Mouse (Mus musculus): ENCODE results near the gene Unc119b.
"Not testable (repeated sequence)": the region's sequence is repeated elsewhere in the genome, so short reads cannot be mapped to it uniquely, and the experiment has no call there.

Unc119b gene

DNA sequence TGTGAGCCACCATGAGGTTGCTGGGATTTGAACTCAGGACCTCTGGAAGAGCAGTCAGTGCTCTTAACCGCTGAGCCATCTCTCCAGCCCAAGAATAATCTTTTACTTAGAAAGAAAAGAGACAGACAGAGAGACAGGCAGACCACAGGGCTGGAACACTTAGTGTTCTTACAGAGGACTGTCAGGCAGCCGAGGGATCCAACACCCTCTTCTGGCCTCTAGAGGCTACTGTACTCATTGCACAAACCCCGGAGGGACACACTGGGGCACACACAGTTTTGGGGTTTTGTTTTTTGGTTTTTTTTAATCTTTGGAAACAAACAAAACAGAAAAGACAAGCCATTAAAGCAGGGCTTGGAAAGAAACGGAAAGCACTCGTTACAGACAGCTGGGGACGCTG lies 5.4 kb downstream of the Unc119b start:
- no peak for DNase-seq

DNA sequence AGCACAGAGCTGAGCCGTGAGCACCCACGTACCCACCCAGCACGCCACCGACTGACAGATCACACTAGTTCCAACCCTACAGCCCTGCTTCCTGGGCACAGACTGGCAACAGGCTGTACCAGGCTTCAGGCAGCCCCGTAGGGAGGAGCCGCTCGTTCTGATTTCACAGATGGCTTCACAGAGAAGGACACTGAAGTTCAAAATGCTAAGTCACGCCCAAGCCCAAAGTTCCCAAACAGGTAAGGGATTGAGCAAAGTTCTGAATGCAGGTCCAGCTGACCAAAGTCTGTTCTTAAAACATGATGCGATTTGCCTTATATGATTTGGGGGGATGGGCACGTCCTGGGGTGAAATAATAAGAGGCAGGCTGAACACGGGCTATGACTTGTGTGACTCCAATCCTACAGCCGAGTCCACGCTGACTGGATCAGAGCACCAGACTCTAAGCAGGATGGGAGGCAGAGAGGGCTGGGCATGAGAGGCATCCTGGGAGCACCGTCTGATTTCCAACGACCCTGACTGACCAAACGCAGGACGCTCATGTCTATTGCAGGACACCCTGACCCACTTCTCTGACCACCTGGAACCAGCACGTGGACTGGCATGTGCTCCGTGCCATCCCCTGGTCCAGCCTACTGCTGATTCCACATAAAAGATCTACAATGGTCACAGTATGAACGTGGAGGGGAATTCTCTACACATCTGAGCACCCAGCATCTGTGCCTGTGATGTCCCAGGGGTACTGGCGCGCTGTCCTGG lies 7.2 kb downstream of the Unc119b start:
- DNase-seq: peak; percentile 87

DNA sequence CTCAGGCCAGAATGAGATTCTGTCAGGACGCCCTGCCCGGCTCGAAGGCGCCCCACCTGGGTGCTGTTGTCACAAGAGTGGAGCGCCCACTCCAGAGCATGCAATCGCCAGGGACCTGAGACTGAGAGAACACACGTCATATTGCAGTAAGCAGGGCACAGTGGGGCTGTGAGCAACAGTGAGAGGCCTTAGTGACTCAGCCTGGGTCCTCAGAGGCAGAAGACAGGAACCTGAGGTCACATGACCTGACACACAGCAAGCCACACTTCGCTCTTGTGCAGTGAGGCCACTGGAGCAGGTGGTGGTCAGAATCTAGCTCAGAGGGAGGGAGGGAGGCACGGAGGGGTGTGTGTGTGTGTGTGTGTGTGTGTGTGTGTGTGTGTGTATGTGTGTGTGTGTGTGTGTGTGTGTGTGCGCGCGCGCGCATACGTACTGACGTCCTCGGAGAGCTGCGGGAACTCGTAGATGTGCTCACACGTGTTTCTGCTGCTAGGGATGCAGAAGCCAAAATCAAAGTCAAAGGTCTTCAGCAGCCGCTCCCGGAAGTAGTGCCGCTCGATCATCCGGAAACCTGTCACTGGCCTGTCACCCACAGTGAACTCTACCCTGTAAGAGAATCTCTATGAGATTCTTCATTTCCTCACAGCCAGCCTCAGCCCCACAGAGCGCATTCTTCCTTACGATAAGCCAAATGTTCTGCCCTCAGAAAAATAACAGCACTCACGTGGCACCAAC lies 8.0 kb downstream of the Unc119b start:
- no peak for DNase-seq

DNA sequence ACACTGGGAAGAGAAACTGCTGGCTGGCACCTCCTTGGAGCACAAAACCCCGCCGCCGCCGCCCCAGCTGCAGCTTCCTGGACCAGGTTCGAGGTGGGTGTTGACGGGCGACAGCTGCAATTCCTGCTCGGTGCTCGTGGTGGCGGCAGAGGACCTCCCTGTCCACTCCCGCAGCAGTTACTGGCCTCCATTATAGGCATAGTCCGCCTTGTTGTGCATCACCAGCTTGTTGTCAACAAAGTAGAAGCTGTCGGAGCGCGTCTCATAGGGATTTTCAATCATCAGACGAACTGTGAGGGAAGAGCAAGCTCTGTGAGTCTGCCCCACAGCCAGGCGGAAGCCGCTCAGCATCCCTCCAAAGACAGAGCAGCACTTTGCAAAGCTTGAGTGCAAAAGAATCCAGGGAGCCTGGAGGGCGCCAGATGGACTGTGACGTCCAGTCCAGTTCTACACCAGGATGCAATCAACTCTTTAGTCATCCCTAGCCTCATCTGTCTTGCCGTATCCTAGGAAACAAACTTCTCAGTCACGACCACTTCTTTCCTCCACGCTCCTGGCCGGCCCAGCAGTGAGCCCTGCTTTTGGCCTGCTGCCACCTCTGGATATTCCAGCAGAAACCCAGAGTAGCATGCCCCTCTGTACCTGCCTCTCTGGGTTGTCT lies 9.4 kb downstream of the Unc119b start:
- DNase-seq: peak; percentile 82

DNA sequence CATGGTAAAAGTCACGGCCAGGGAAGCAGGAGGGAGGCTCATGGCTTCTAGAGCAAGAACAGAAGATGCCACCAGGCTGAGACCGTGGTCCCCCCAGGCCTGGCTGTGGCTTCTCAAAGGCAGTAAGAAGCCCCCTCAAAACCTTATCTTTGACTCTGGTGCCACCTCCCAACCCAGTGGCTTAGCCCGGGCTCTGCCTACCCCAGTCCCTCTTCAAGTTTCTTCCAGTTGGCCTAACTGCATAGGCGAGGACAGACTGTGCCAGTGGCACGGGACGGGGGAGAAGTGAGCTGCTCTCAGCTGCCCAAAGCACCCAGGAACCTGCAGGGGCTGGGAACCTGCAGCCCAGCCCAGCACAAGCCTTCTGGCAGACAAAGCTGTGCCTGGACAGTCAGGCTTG lies 10.1 kb downstream of the Unc119b start:
- DNase-seq: no peak

DNA sequence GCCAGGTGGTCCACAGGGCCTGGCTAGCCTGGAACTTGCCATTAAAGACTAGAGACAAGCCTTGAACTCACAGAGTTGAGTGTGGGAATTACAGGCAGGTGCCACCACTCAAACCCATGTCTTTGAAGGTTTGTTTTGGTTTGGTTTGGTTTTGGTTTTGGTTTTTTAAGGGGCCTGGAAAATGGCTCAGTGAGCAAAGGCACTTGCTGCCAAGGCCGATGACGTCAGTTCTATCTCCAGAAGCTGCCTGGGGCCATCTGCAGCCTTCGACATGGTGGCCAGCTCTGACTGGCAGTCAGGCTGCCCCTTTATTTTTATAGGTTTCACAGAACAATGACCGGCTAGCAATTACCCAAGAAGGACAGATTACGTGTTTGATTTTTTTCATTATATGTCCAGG lies 13.8 kb downstream of the Unc119b start:
- DNase-seq: no peak

DNA sequence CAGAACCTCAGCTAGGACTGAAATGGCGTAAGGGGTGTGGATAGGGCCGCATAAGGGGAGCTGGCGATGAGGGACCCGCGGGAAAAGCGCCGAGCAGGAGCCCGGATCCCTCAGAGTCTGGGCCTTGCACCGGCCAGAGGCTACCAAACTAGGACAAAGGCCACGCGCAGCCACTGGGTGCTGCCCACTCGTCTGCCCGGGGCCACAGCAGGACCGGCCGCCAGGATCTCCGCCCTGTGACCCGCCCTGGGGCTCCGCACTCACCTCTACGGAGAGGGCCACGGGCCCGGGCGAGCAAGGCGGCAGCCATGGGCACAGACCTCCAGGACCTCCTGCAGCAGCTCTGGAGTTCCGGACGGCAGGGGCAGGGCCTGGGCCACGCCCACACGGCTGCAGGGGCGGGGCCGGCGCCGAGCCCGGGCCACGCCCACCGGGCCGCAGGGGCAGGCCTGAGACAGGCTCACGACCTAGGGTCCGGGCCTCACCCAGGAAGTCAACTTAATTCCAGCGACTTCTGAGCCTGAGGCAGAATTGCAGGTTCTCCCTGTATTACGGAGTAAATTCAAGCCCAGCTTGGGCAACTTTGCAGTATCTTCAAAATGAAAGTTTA lies 15.7 kb downstream of the Unc119b start, which contains the start of gene Acads:
Acads (minus strand) TSS at position 386 of the 610 bp plus-strand sequence.
- DNase-seq: peak; percentile 93

DNA sequence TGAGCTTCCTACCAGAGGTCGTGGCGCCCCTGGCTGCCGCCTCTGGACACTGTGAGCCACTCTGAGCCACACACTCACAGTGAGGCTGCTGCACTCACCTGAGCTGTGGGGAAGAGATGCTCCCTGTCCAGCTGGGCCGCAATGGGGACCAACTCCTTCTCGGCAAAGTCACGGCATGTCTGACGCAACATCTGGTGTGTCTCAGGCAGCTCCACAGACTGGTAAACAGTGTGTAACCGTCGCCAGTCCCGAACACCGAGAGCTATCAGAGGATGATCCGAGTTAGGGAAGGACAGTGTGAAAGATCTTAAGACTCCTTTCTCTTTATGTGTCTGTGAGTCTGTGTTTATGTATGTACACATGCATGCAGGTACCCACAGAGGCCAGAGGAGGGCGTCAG lies 17.3 kb downstream of the Unc119b start:
- DNase-seq: no peak

DNA sequence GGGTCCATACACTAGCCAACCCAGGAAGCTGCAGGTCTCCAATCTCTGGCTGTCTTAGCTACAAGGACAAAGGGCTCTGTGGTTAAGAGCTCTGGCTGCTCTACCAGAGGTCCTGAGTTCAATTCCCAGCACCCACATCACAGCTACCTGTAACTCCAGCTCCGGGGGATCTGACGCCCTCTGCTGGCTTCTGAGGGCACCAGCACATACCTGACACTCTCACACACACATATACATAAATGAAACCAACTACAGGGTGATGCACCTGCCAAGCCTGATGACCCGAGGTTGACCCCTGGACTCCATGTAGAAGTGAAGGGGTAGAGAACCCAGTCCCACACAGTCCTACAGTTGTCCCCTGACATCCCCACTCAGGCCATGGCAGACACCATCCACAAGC lies 18.3 kb downstream of the Unc119b start:
- DNase-seq: no peak

DNA sequence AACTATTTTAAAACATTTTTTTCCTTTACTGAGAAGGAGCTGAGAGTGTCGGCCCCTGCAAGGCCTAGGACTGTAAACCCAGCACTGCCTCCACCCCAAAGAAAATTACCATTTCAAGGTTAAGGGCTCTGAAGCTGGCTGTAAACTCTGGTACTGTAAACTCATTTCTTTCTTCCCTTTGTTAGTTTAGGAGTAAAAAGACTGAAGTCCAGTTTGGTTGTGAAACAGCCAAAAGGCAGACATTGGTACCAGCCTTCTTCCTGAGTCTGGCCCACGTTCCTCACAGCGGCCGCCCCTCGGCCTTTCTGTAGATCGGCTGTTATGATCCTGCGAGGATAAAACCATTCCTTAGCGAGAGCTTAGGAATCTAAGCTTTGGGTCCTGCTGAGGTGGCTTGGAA lies 20.3 kb downstream of the Unc119b start:
- DNase-seq: no peak

DNA sequence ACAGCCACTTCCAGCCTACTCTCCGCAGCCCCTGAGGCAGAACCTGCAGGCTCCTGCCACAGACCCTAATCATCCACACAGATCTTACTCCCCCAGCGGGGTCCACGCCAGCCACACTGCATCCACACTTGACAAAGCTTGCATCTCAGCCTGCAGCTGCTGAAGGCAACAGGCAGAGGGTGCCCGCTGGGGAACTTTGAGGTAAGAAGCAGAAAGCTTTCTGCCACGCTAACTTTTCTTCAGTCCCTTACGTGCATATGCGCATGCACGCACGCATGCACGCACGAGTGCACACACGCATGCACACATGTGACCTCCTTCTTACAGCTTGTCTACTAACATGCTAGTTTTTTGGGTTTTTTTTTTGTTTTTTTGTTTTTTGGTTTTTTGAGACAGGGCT lies 21.5 kb downstream of the Unc119b start:
- DNase-seq: no peak

DNA sequence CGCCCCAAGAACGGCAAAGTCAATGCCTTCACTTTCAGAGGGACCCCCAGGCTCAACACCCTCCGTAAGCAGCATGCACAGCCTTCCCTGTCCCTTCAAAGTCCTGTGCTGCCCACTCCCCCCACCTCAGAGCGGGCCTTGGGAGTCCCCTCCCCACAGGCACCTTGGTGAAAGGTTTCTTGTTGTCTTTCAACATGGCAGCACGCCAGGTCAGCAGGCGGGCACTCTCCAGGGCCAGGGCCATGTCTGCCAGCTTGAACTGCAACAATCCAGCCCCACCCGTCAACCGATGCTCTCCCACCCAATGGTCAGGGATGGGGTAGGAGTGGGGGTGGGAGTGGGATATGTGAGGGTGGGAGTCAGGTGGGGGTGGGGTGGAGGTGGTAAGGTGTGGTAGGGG lies 23.6 kb downstream of the Unc119b start:
- DNase-seq: no peak

DNA sequence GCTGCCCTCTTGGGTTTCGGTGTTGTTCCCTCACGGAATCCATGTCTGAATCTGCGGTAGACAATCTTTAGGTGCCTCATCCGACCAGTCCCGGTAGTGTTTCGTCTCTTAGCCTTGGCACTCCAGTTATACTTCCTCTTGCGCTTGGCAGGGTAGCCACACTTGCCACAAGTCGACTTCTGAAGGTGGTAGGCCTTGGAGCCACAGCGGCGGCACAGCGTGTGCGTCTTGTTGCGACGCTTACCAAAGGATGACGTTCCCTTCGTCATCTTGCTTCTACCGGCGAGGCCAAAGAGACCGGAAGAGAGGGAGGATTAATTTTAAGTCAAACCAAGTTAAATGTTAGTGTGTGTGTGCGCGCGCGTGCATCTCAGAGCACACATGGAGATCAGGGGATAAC lies 31.5 kb downstream of the Unc119b start:
- DNase-seq: not testable (repeated sequence)

DNA sequence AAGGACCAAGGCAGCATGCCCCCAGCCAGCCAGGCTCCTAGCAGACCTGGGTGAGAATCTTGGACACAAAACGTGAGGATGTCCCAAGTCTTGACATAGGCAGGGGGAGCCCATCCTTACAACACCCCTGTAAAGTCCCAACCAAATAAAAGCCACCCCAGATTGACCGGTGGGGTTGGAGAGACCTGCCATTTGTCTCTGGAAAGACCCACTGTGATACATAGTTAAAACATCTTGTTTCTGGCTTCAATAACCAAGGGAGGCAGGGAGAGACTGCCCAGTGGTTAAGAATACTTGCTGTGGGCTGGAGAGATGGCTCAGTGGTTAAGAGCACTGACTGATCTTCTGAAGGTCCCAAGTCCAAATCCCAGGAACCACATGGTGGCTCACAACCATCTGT lies 32.5 kb downstream of the Unc119b start:
- no peak for DNase-seq

DNA sequence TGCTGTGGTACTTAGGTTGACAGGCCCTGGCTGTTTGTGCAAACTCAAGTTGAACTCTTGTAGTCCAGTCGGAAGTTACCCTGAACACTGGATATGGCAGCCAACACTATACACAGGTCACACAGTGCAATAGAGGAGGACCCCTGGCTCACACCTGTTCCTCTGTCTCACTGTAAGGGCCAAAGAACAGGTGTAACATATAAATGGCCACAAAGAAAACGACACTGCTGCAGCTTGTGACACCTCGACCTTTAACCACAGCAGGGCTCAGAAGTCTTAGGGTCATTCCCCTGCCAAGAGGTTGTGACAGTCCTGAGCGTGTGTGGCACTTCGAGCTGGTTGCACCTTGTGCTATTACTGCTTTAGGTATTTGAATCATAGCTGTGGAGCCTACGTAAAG lies 34.3 kb downstream of the Unc119b start:
- no peak for DNase-seq

DNA sequence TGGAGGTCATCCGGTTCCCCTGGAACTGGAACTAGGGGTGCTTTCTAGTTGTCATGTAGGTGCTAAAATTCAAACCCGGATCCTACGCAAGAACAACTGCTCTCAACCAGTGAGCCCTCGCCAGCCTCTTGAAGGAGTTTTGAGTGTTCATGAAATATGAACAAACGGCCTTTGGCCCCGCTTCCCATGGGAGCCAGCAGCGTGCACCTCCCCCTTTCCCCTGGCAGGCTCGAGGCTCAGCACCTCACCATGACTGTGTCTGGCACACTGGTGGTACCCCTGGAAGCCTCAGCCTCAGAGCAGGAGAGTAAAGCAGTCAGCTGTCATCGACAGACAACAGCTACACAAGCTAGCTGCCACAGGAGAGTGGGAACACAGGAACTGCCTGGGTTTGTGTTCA lies 34.8 kb downstream of the Unc119b start:
- no peak for DNase-seq

DNA sequence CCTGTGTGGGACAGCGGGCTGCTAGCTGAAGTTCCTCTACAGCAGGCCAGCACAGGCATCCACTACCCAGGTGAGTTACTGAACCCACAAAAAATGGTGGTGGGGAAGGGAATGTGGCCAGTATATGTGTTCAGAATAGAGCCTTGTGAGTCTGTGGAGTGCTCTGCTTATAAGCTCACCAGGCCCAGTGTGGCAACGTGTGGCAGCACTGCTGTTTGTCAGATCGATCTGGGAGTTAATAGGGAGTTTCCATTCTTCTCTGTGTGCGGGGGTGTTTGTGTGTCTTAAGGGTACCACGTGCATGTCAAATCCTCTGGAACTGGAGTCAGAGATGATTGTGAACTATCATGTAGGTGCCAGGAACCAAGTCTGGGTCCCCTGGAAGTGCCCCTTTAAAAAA lies 35.2 kb downstream of the Unc119b start:
- DNase-seq: no peak

DNA sequence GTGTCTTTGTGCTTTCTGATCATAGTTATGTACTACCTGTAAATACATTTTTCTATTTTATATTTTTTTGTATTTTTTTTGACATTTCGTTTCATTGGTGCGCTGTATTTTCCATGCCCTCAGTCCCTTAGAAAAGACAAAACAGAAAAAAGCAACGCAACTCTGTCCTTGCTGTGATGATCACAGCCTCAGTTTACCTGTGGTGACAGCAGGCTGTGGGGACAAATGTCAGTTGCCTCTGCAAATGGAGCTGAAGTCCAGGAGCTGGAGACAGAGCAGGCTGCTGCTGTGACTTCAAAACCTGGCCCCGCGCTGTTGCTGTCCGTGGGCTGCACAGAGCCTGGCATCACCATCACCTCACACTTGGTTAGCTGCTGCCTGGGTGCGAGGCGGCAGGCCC lies 36.6 kb downstream of the Unc119b start, which contains the start of gene Gm10401:
Gm10401 (minus strand) TSS at position 101 of the 400 bp plus-strand sequence.
- DNase-seq: no peak

DNA sequence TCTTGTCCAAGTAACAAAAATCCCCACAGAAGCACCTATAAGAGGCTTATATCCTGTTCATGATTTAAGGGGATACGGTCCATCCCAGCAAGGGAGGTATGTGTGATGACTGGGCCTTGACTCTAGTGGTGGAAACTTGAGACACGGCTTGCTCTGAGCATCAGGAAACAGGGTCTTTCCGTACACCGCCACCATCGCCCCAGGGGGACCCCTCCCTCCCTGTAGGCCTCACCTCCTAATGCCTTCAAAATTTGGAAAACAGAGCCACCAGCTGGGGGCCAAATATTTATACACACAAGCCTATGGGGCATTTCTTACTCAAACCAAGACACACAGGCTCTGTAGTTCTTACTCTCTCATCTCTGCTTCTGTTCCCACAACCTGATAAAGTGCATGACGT lies 43.0 kb downstream of the Unc119b start:
- no peak for DNase-seq

DNA sequence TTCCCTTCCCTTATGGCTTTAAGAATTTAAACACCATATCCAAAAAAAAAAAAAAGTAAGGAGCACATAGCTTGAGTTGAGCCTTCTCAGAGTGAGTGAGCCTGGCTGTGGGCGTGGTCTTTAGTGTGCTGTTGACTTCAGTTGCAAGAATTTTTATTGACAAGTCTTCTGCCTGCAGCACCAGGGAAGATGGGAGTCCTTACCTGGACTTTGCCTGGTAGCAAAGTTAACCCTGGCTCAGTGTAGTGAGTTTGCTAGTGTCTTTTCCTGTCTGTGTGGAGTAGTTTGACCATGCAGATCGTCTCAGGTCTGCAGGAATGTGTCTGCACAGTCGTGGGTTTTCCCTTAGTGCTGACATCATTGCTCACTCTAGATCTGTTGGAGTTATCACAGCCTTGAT lies 43.8 kb downstream of the Unc119b start:
- no peak for DNase-seq

DNA sequence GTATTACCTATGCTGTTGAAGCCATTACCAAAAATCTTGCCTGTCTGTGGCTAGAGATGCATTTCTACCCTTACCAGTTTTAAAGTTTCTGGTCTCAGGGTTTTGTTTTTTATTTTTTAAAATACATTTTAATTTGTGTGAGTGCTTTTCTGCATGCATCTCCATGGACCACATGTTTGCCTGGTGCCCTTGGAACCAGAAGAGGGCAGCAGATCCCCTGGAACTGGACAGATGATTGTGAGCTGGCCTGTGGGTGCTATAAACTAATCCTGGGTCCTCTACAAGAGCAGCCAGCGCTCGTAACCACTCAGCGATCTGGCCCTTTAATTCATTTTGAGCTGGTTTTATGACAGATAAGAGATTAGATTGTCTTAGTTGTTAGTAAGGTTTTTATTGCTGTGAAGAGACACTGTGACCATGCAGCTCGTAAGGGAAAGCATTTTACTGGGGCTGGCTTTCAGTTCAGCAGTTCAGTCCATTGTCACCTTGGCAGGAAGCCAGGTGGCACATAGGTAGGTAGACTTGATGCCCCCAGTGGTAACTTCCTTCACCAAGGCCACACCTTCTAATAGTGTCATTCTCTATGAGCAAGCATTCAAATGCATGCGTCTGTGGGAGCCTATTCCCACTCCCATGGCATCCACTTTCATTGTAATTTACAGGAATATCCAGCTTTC lies 45.0 kb downstream of the Unc119b start:
- no peak for DNase-seq

DNA sequence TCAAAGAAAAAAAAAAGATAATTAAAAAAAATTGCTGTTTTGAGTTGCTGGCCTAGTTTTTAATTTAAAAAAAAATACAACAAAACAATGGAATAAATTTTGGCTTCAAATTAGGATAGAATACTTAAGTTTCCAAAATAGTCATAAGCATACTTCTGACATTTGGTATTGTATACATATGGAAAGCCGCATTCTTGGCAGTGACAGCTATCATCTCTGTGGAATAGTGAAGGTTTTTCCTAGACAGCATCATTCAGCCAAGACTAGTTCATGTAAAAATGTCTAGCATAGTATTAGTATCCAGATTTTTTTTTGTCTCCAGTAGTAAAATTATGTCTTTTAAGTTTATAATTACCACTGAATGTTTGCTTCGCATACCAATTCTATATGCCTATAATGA lies 49.1 kb downstream of the Unc119b start:
- no peak for DNase-seq

DNA sequence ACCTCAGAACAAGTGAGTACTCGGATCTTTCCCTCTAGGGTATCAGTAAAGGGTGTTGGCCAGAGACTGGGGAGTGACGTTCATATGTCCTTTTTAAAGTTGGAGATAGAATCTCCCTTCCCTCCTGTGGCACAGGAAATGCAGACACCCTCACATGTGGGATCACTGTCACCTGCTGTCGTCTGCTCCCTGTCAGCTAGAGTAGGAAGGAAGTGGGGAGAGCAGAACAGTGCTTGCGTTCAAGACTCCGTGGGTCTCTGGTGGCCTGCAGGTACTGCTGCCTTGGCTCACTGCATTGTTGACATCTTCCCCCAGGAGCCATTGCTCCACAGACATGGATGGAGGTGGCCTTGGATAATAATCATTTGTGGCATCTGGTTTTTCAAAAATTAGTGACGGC lies 51.3 kb downstream of the Unc119b start:
- no peak for DNase-seq

Data from kidney, adult 11 months (tissue).